ENCODE assay signal across 27 mouse cellular contexts in genomic region chr5:30559421-30559820, GRCm38 (mm10). TPM values are rescaled to one million over a fixed set of nuclear protein-coding genes. Genes with fewer than 3 reads are reported as not detected.
"Had no signal": no experiment of that assay in that cellular context is flagged by ENCODE, and none has a peak within 500 bp of the region (broad histone marks: within the 10 kb centered on the region; RNA-seq: fewer than 3 reads in every experiment).

No protein-coding gene starts in this region.

- H3K4me1 ChIP-seq: megakaryocyte, embryonic 14.5 days; midbrain, embryonic 12.5 days; midbrain, embryonic 15.5 days; neural tube, embryonic 12.5 days had no signal

- H3K36me3 ChIP-seq: lung, embryonic 15.5 days; midbrain, embryonic 12.5 days; midbrain, embryonic 15.5 days; neural tube, embryonic 12.5 days had no signal

- DNase-seq: liver, postnatal 0 days; lung, adult 2 months; lung, postnatal 14 days; lung, postnatal 36 days; retina, postnatal 1 day; right cerebral cortex, adult 18-20 months; right cerebral cortex, postnatal 25 days; right cerebral cortex, postnatal 4 days; spleen, adult 18-20 months; thymus, adult 18-20 months; thymus, postnatal 14 days; thymus, postnatal 36 days had no signal

- H3K9ac ChIP-seq: liver, postnatal 0 days; lung, embryonic 15.5 days; midbrain, embryonic 12.5 days; midbrain, embryonic 15.5 days; neural tube, embryonic 12.5 days had no signal

- H3K27me3 ChIP-seq: lung, embryonic 15.5 days; midbrain, embryonic 12.5 days; midbrain, embryonic 15.5 days; neural tube, embryonic 12.5 days had no signal

- H3K27ac ChIP-seq: lung, embryonic 15.5 days; macrophage; midbrain, embryonic 12.5 days; midbrain, embryonic 15.5 days; neural tube, embryonic 12.5 days had no signal

- ATAC-seq: liver, postnatal 0 days; lung, postnatal 0 days; midbrain, embryonic 15.5 days had no signal

- H3K9me3 ChIP-seq: lung, embryonic 15.5 days; megakaryocyte, embryonic 14.5 days; midbrain, embryonic 12.5 days; midbrain, embryonic 15.5 days; neural tube, embryonic 12.5 days had no signal

- H3K4me2 ChIP-seq: lung, embryonic 15.5 days; midbrain, embryonic 12.5 days; midbrain, embryonic 15.5 days; neural tube, embryonic 12.5 days had no signal

- H3K4me3 ChIP-seq: lung, embryonic 15.5 days; megakaryocyte, embryonic 14.5 days; midbrain, embryonic 12.5 days; midbrain, embryonic 15.5 days; neural tube, embryonic 12.5 days had no signal

RNA-seq across cellular contexts. Expression of gene Cib4, which starts 13.8 kb away (rescaled TPM):
- total RNA-seq: megakaryocyte progenitor cell, adult 5-6 weeks; midbrain, postnatal 0 days; neutrophil, adult 5-6 weeks had no signal
- polyA plus RNA-seq: liver, postnatal 0 days; macrophage; midbrain, embryonic 12.5 days; midbrain, embryonic 15.5 days; midbrain, postnatal 0 days; neural tube, embryonic 12.5 days; neural tube, embryonic 14.5 days; small intestine, adult 2 months; stomach, embryonic 14.5 days; stomach, embryonic 16.5 days; thymus, postnatal 0 days had no signal

RNA-seq across cellular contexts. Expression of gene Kcnk3, which starts 28.5 kb away (rescaled TPM):
- total RNA-seq: megakaryocyte progenitor cell, adult 5-6 weeks; neutrophil, adult 5-6 weeks had no signal
- polyA plus RNA-seq: macrophage had no signal
